Mouse (Mus musculus): Measurements from ENCODE around the gene Cib2. TPM values are rescaled to one million over a fixed set of nuclear protein-coding genes. Genes with fewer than 3 reads are reported as not detected.
A peak's percentile ranks its signal among the peaks of the same experiment; 100 is the strongest.
"Not testable (repeated sequence)": the region's sequence is repeated elsewhere in the genome, so short reads cannot be mapped to it uniquely, and the experiment has no call there.

Cib2 gene
- 10 to 100 TPM; 69.3 to 83.3 TPM for total RNA-seq (2021)
- long read RNA-seq, experiment 1, transcript Cib2-201 (6 exons, 1,433 nt), result major isoform, 186 of 211 reads
- long read RNA-seq, experiment 1, partial matches to known transcripts, result 5 of 211 reads
- long read RNA-seq, experiment 1, other reads (novel, unspliced or antisense), result 20 of 211 reads
- long read RNA-seq, experiment 2, transcript Cib2-201 (6 exons, 1,433 nt), result major isoform, 114 of 128 reads
- long read RNA-seq, experiment 2, partial matches to known transcripts, result 7 of 128 reads
- long read RNA-seq, experiment 2, other reads (novel, unspliced or antisense), result 7 of 128 reads

- peak; percentile 93 for DNase-seq
Measured at GRCm38 (mm10) chr9:54559771-54560471, at the start of gene Cib2. Gene Cib2, minus strand, starts transcription at chr9:54560218.

GRCm38 (mm10) chr9:54604886-54605285, 44.9 kb upstream of the Cib2 start:
- DNase-seq, result peak; percentile 83

- DNase-seq, result peak; percentile 53
Measured at GRCm38 (mm10) chr9:54604131-54604654, 44.2 kb upstream of the Cib2 start.

GRCm38 (mm10) chr9:54602916-54603315, 42.9 kb upstream of the Cib2 start:
- no peak for DNase-seq

DNA sequence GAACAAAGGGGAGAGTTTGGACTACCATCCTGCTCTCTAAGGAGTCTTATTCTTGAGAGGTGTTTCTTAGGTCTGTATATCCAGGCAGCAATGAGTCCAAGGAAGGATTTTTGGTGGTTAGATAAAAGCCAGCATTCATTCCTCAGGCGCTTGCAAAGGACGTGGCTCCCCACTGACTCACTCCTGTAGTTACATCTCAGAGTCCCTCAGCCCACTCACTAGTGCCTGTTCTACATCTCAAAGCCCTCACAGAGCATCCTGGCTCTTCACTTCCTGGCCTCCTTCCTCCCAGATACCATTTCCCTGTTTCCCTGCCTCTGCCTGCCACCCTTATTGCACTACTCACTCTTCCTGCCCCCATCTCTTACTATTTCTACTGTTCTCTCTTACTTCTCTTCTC, 42.4 kb upstream of the Cib2 start:
- DNase-seq, result no peak

- no peak for DNase-seq
Measured at GRCm38 (mm10) chr9:54596752-54597465, 36.9 kb upstream of the Cib2 start.

DNA sequence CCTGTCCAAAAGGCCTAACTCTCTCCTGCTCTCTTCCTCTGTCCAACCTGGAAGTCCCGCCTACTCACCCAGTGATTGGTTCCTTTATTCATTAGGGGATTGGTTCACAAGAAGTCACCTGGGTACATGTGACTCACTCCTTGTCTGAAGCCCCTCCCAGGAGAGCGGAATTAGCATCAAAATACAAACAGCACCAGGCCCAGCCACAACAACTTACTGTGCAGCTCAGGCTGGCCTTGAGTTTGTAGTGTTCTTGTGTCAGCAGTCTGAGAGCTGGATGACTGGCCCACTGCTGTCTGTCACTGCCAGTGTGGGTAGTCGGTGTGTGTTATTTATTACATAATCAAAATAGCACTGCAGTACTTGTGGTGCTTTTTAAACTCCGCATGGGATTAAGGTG, 33.6 kb upstream of the Cib2 start:
- DNase-seq, result not testable (repeated sequence)

DNA sequence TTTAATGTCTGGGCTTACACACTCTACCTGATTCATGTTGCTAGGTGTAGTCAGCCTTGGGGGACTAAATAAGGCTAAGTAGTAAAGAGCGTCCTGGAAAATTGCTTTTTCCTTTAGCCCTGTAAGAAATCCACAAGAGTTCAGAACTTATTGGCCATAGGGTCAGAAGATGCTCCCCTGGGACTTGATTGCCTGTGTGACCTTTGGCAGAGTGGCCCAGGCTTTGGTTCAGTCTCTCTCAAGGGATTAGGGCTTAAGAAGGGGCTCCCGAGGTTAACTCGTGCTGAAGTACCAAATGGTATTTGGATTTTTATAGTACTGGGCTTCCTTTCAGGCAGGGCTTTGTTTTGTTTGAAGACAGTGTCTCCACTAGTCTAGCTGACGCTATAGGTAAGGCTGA, 27.8 kb upstream of the Cib2 start:
- peak; percentile 68 for DNase-seq

DNA sequence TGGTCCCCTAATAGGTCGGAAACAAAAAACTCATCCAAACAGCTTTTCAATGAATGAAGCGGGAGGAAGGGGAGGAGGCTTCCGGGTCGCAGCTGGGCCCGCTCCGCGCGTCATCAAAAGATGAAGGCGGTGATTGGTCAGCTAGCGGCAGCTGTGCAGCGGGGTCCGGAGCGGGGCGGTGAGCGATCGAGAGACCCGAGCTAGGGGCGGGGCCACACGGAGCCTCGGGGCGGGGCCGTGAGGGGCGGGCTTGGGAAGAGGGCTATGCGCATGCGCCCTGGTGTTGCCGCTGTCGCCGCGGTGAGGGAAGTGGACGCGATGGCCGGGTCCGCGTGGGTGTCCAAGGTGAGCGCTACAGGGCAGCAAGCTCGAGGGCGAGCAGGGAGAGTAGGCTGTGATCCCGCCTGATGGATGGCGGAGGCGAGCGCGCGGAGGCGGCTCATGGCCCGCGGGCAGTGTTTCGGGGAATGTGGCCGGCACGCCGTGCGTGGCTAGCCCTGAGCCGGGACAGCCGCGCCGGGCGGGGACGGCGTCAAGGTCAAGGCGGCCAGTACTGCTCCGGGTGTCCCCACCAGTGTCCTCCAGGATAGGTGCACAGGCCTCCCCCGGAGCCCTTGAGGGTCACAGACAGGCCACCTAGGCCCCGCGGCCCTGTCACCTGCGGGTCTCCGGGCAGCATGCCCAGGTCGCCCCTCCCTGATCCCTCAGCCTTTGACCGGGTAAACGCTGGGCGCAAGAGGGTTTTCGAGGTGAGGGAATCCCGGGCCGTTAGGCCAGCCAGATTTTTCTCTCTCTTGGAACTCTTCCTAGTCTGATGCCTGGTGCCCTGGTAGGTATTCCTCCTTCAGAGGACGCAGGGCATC, 26.4 kb upstream of the Cib2 start, which contains the start of gene Idh3a:
TSS of gene Idh3a (plus strand) at position 136 of the 863 bp plus-strand sequence.
- DNase-seq, result peak; percentile 100

DNA sequence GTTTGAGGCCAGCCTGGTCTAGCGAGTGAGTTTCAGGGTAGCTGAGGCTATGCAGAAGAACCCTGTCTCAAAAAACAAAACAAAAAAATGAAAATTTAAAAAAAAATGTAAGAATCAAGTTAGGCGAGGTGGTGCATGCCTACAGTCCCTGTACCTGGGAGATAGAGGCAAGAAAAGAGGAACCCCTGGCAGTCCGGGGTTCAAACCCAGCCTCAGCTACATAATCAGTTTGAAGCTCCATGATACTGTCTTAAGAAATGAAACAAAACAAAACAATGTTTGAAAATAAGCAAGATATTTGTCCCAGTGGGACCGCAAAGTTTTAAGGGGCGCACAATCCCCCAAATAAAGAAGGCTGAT, 25.8 kb upstream of the Cib2 start:
- DNase-seq, result no peak

- not testable (repeated sequence) for DNase-seq
Measured at GRCm38 (mm10) chr9:54584127-54584526, 24.1 kb upstream of the Cib2 start.

DNA sequence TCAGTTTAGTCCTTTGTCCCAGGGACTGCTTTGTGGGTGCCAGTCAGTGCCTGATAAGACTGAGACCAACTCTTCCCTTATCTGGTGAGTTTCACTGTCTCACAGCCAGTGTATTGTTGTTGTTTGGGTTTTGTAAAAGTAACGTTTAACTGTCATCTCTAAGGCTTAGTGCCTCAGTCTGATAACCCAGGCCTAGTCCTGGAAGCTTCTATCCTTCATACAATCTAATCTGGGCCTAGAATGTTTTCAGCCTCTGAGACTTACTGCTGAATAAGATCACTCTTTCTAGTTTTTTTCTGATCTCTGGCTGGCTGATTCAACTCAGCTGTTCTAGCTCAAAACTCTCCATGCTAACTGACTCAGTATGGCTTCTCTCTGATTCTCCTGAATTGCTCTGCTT, 23.7 kb upstream of the Cib2 start:
- DNase-seq, result no peak

DNA sequence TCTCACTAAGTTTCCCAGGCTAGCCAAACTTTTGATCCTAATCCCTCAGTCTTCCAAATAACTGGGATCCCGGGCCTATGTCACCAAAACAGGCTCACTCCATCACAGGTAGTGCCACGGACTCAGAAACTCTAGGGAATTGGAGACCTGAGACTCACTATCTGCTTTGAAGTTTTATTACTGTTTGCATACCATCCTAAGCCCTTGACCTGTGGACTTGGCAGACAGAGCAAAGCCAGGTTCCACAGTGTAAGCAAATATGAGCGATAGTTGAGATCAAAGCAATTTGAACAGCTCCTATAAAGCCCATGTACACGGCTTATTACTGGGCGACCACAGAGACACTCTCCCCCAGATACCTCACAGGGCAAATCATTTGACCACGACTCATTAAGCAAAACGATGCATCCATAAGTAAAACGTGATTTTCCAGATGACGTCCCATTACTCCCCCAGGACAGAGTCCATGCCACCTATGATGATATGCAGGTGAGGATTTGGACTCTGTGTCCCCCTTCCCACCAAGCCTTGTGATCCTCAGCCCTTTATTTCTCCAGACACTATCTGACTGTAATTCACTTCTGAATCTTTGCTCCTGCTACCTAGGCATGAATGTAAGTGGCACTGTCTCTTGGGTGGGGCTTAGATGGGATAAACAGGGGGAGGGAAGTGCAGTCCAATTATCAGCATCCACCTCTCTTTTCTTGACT, 11.3 kb upstream of the Cib2 start:
- no peak for DNase-seq

GRCm38 (mm10) chr9:54568732-54569131, 8.7 kb upstream of the Cib2 start:
- no peak for DNase-seq

DNA sequence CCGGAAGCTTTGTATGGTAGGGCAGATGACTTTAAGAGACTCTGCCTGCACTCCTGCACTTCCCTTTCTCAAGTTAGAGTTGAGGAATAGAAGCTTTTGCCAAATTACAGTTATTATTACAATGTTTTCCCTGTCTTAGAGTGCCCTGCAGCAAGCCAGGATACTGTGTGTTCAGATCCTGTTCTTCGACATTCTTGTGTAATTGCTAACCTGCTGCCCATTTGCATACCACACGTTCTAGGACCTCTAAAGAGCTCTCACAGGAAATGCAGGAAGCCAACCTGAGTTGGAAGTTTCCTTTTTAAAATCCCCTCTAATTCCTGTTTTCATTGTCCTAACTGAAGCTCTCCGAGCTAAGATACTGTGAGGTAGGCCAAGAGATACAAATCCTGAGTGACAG, 6.9 kb upstream of the Cib2 start:
- DNase-seq, result no peak

GRCm38 (mm10) chr9:54560831-54561601, 998 bp upstream of the Cib2 start:
- no peak for DNase-seq

GRCm38 (mm10) chr9:54558731-54559130, 1.3 kb downstream of the Cib2 start:
- no peak for DNase-seq

GRCm38 (mm10) chr9:54555044-54555443, 5.0 kb downstream of the Cib2 start:
- no peak for DNase-seq

GRCm38 (mm10) chr9:54552409-54552808, 7.6 kb downstream of the Cib2 start:
- DNase-seq, result peak; percentile 43

GRCm38 (mm10) chr9:54549433-54549832, 10.6 kb downstream of the Cib2 start:
- DNase-seq, result no peak
